Mouse (Mus musculus): ENCODE measurements at regions not wholly inside any gene's neighbourhood (a gene's known extent, or its start where the extent isn't known, plus 50 kb on each side); places are given as distances from the start of the nearest gene placed in this dataset.

DNA sequence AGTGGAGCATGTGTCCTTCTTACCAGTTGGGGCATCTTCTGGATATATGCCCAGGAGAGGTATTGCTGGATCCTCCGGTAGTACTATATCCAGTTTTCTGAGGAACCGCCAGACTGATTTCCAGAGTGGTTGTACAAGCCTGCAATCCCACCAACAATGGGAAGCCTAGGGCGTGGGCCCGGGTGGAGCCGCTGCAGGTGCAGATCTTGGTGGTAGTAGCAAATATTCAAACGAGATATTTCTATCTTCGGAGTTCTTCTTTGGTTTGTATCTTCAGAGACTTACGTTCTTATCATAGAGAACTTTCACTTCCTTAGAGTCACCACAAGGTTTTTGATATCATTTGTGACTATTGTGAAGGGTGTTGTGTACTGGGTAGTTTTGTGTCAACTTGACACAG is 60.2 kb upstream of the Btbd35f28 start:
- peak; percentile 7 for DNase-seq
